Mouse (Mus musculus) stomach, embryonic 15.5 days (tissue): ENCODE results near the gene D17Wsu92e. TPM values are rescaled to one million over a fixed set of nuclear protein-coding genes. Genes with fewer than 3 reads are reported as not detected.

Source experiments
- ATAC-seq: fragments of 200-750 bp; cut with Nextera tagmentation; 2 replicates; pipeline ENCODE4 v1.8.0; 2017; ENCODE audit warnings: low read depth, moderate number of reproducible peaks, moderate TSS enrichment; ENCODE audit not compliant: insufficient read depth, low FRiP score
- H3K27ac ChIP-seq: fragments of 300-500 bp; sonication (generic); 2 replicates; pipeline ENCODE4 v1.5.1; 2015; ENCODE audit warnings: mild to moderate bottlenecking, inconsistent platforms
- H3K27me3 ChIP-seq: fragments of 300-500 bp; sonication (generic); replicated peaks from 2 replicates; pipeline ENCODE4 v1.6.1; 2015; ENCODE audit warnings: inconsistent platforms
- H3K36me3 ChIP-seq: fragments of 300-500 bp; sonication (generic); 2 replicates; pipeline ENCODE4 v1.6.1; 2015; ENCODE audit warnings: inconsistent platforms
- H3K4me1 ChIP-seq: fragments of 300-500 bp; sonication (generic); 2 replicates; pipeline ENCODE4 v1.6.1; 2015; ENCODE audit warnings: inconsistent platforms
- H3K4me2 ChIP-seq: fragments of 300-500 bp; sonication (generic); 2 replicates; pipeline ENCODE4 v1.6.1; 2015; ENCODE audit warnings: mild to moderate bottlenecking, inconsistent platforms
- H3K4me3 ChIP-seq: fragments of 300-500 bp; sonication (generic); replicated peaks from 2 replicates; pipeline ENCODE4 v1.5.1; 2015; ENCODE audit warnings: inconsistent platforms
- H3K9ac ChIP-seq: fragments of 300-500 bp; sonication (generic); 2 replicates; pipeline ENCODE4 v1.6.1; 2015; ENCODE audit warnings: inconsistent platforms
- H3K9me3 ChIP-seq: fragments of 300-500 bp; sonication (generic); 2 replicates; pipeline ENCODE4 v1.6.1; 2016; ENCODE audit warnings: inconsistent platforms
- WGBS: fragments of 180-500 bp; shearing (Covaris S2); methylation state at CpG from one replicate; pipeline ENCODE4 v1.1.7; 2015; 5-methylcytosine and 5-hydroxymethylcytosine counted together
- polyA plus RNA-seq: library from polyadenylated mRNA; unstranded; fragments of >200 nt; fragmentation: Nextera tagmentation; extraction: Ambion mirVana; gene quantifications from 2 replicates; pipeline ENCODE4 v1.2.1, GENCODE M21; 2015

Gene D17Wsu92e
- 20.0 and 23.1 TPM in 2 replicates for polyA plus RNA-seq

DNA sequence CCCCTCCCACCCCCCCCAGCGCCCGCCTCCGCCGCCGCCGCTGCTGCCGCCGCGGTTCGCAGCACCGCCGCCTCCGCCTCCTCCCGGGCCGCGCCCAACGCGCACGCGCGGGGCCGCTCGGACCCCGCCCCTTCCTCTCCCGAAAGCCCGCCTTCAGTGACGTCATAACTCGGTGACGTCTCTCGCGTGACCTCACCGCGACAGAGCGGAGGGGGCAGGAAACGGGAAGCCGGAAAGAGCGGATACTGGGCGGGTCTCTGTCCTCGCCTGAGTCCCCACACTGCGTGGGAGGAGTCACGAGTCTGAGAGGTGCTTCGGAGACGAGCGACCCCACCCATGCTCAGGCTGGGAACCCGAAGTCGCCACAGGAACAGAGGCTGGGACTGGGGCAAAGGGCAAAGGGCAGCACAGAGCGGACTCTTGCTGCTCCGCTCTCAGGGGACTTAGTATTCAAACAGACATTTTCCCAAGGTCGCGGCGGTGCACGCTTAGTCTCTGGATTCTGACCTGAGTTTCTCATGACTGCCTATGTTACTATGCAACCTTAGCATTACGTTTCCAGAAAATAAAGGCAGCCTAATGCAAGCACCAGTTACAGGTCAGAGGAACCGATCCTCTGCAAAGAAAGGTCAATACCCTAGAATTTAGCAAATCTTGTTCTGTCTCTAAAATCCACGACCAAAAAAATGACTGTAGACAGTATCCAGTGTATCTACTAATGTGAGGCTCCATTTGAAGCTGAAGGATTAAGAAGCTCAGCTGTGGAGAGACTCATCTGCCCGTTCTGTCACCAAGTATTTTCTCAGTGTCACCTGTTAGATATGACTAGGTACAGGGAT is at the start of gene D17Wsu92e:
D17Wsu92e (minus strand) TSS at position 81 of the 839 bp plus-strand sequence.
- Histone ChIP-seq H3K36me3 (no peaks in the 10 kb centered on the region), H3K27me3 (no peaks in the 10 kb centered on the region), H3K4me3 (peak within 1 kb of the TSS; percentile 81), H3K9ac (peak within 1 kb of the TSS; percentile 96), H3K4me2 (peak within 1 kb of the TSS; percentile 69), H3K4me1 (peaks cover 28% of the 10 kb centered on the region), H3K9me3 (no peaks in the 10 kb centered on the region), H3K27ac (peak within 1 kb of the TSS; percentile 91)
- WGBS, result 3% methylated on average over 43 of the region's 56 CpGs
- ATAC-seq, result peak; percentile 96

GRCm38 (mm10) chr17:27866737-27867136 is 46.3 kb upstream of the D17Wsu92e start:
- Histone ChIP-seq H3K4me2 (no peak overlapping the region), H3K36me3 (no peaks in the 10 kb centered on the region; the same call in 1 of the 2 replicates), H3K27me3 (no peaks in the 10 kb centered on the region), H3K4me3 (no peak overlapping the region), H3K27ac (no peak overlapping the region), H3K4me1 (0 out of 2 replicates have a peak, but pooled peaks cover 5% of the 10 kb centered on the region), H3K9ac (no peak overlapping the region), H3K9me3 (no peaks in the 10 kb centered on the region)
- WGBS, result 49% methylated on average over 4 of the region's 4 CpGs
- ATAC-seq, result no peak

- no peaks in the 10 kb centered on the region for H3K27me3 ChIP-seq
- no peak overlapping the region for H3K4me2 ChIP-seq
- 62% methylated on average over 2 of the region's 2 CpGs for WGBS
- no peaks in the 10 kb centered on the region; the same call in 1 of the 2 replicates for H3K36me3 ChIP-seq
- no peak for ATAC-seq
- H3K9me3 ChIP-seq, result no peaks in the 10 kb centered on the region
- H3K9ac ChIP-seq, result no peak overlapping the region
- H3K4me3 ChIP-seq, result no peak overlapping the region
- 0 out of 2 replicates have a peak, but pooled peaks cover 5% of the 10 kb centered on the region for H3K4me1 ChIP-seq
- H3K27ac ChIP-seq, result no peak overlapping the region
Observed at GRCm38 (mm10) chr17:27865461-27865860, 45.0 kb upstream of the D17Wsu92e start.

DNA sequence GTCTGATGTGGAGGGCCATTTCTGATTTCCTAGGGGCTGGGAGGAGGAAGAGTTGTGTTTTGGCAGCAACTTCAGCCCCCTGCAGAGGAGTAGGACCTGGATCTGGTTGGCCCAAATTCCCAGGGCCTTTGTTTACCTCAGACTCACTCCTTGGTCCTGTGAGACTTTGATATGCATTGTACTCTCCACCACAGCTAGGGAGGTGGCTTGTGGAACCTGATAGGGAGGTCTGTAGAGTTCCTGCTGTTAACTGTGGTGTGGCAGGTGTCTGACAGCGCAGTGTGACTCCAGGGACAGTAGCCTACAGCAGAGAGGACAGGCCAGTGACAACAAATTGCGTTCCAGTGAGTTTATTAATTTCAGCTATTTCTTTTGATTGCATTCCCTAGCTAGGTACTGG is 38.7 kb upstream of the D17Wsu92e start:
- H3K27ac ChIP-seq, result no peak overlapping the region
- no peaks in the 10 kb centered on the region for H3K9me3 ChIP-seq
- H3K9ac ChIP-seq, result no peak overlapping the region
- H3K4me1 ChIP-seq, result peaks cover 12% of the 10 kb centered on the region
- WGBS, result 61% methylated on average over 2 of the region's 2 CpGs
- no peaks in the 10 kb centered on the region for H3K27me3 ChIP-seq
- H3K4me2 ChIP-seq, result no peak overlapping the region
- peak; percentile 42; the same call in 1 of the 2 replicates for ATAC-seq
- peaks cover 3% of the 10 kb centered on the region; the same call in 1 of the 2 replicates for H3K36me3 ChIP-seq
- no peak overlapping the region for H3K4me3 ChIP-seq

DNA sequence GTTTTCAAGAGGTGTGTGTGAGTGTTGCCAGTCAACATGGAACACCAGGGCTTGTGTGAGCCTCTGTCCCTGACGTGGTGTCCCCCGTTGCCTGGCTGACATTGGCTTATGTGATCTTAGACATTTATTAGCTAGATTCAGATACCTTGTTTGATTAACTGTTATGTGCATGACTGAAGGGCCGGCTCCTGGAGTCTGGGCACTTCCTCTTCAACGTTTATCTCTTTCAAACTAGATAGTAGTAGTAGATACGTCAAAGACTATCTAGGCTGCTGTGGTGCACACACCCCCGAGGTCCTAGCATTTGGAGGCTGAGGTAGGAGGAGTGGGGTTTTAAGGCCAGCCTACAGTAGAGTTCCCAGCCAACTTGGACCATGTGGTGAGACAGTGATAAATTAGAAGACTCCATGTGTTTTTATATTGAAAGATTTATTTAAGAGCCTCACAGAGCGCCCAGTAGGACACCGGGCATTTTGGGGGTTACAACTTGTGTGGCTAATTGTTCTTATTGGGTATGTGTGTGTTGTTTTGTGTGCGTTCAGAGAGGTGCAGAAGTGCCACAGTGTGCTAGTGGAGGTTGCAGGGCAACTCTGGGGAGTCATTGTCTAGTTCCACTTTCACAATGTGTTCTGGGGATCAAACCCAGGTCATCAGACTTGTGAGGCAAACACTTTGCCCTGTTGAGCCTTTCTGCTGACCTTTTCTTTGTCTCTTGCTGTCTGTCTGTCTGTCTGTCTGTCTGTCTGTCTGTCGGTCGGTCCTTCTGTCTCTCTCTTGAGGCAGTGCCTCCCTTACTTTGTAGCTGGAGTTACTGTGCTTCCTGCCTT is 37.4 kb upstream of the D17Wsu92e start:
- Histone ChIP-seq H3K27ac (no peak overlapping the region), H3K4me1 (peaks cover 12% of the 10 kb centered on the region), H3K27me3 (no peaks in the 10 kb centered on the region), H3K36me3 (peaks cover 9% of the 10 kb centered on the region), H3K4me2 (peak overlapping the region; percentile 86), H3K9me3 (no peaks in the 10 kb centered on the region), H3K4me3 (peak overlapping the region; percentile 77), H3K9ac (peak overlapping the region; percentile 90; the same call in 1 of the 2 replicates)
- no peak for ATAC-seq
- 30% methylated on average over 11 of the region's 11 CpGs for WGBS

DNA sequence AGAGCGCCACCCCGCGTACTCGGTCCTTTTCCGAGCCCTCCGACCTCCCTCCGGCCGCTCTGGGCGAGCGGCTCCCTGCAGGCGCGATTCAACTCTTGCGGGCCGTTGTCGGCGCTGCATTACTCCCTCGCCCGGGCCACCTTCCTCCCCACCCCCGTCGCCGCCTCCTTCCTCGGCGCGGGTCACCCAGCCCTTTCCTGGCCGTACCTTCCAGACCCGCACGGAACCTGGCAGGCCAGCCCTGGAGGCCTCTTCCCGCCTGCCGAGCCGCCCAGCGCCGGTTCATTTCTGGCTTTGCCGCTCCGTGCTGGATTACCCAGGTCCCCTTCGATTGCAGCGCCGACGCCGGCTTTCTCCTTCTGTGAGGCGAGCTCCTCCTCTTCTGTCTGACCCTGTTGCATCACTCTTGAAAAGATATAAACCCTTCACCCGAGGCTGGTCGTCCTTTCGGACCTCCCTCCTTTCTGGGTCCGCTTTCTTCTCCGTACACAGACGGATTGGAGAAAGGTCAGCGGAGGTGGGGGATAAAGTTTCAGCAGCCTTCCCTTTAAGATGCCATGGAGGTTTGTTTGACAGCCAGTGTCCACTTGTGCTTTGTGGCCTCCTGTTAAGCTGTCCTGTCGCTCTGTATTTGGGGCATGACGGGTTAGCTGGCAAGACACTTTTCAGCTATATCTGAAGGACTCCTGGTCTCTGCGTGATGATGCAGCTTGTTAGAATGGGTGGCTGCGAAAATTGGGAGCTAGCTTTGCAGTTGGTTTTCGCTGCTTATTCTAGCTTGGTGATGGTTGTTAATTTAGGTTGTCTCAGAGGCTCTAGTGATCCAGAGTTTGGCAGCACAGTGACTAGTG is 36.6 kb upstream of the D17Wsu92e start:
- H3K27ac ChIP-seq, result peak overlapping the region; percentile 81
- peak overlapping the region; percentile 86 for H3K4me2 ChIP-seq
- no peaks in the 10 kb centered on the region for H3K9me3 ChIP-seq
- peak overlapping the region; percentile 77 for H3K4me3 ChIP-seq
- 1% methylated on average over 52 of the region's 52 CpGs for WGBS
- H3K36me3 ChIP-seq, result peaks cover 11% of the 10 kb centered on the region
- H3K4me1 ChIP-seq, result peaks cover 12% of the 10 kb centered on the region
- peak overlapping the region; percentile 90 for H3K9ac ChIP-seq
- no peaks in the 10 kb centered on the region for H3K27me3 ChIP-seq
- ATAC-seq, result peak; percentile 57

DNA sequence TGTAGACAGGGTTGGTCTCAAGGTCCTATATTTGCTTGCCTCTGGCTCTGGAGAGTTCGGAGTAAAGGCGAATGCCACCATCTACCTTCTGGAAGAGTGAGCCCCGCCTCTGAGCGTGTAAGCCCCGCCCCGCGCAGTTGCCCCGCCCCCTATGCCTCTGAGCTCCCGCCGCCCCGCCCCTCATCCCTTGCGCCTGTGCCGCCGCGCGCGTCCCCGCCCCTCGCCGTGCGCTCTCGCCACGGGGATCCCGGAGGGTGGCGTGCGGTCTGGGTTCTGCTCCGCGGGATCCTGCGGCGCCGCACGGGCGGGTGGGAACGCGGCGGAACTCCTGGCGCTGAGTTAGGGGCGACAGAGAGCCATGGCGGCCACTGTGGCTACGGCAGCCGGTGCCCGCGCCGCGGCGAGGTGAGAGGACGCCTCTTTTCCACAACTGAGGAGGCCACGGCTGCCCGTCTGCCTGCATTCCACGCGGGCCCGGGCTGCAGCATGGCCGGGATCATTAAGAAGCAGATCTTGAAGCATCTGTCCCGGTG is 35.9 kb upstream of the D17Wsu92e start, which contains the start of gene Uhrf1bp1:
Uhrf1bp1 (plus strand) TSS at position 177 of the 533 bp plus-strand sequence.
- WGBS, result under 1% methylated on average over 54 of the region's 54 CpGs
- H3K27ac ChIP-seq, result peak within 1 kb of the TSS; percentile 81
- ATAC-seq, result peak; percentile 80
- H3K9me3 ChIP-seq, result no peaks in the 10 kb centered on the region
- peaks cover 12% of the 10 kb centered on the region for H3K4me1 ChIP-seq
- peaks cover 12% of the 10 kb centered on the region for H3K36me3 ChIP-seq
- H3K4me2 ChIP-seq, result peak within 1 kb of the TSS; percentile 86
- H3K9ac ChIP-seq, result peak within 1 kb of the TSS; percentile 90
- peak within 1 kb of the TSS; percentile 77 for H3K4me3 ChIP-seq
- no peaks in the 10 kb centered on the region for H3K27me3 ChIP-seq

DNA sequence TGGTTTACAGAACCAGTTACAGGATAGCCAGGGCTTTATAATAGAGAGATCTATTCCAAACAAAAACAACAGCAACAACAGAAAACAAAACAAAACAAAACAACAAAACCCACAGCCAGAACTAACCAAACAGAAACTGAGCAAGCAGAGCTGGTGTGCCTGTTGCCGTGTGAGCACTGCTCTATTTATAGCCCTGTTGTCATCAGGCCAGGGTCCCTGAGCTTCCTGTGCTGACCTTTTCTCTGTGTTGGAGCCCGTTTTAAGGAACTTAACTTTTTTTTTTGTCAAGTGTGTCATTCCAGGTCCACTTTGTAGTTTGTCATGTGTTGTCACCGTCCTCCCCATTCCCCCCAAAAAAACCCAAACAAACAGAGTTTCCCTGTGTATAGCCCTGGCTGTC is 30.6 kb upstream of the D17Wsu92e start:
- H3K27me3 ChIP-seq, result no peaks in the 10 kb centered on the region
- ATAC-seq, result no peak
- H3K9ac ChIP-seq, result no peak overlapping the region
- 72% methylated on average over 3 of the region's 3 CpGs for WGBS
- H3K4me1 ChIP-seq, result no peaks in the 10 kb centered on the region
- H3K9me3 ChIP-seq, result no peaks in the 10 kb centered on the region
- no peak overlapping the region for H3K27ac ChIP-seq
- H3K36me3 ChIP-seq, result peaks cover 39% of the 10 kb centered on the region
- no peak overlapping the region for H3K4me3 ChIP-seq
- no peak overlapping the region for H3K4me2 ChIP-seq

- no peaks in the 10 kb centered on the region for H3K4me1 ChIP-seq
- H3K9ac ChIP-seq, result no peak overlapping the region
- no peaks in the 10 kb centered on the region for H3K27me3 ChIP-seq
- no peaks in the 10 kb centered on the region for H3K9me3 ChIP-seq
- no peak for ATAC-seq
- no peak overlapping the region for H3K27ac ChIP-seq
- H3K36me3 ChIP-seq, result peaks cover 48% of the 10 kb centered on the region
- no peak overlapping the region for H3K4me2 ChIP-seq
- no peak overlapping the region for H3K4me3 ChIP-seq
- WGBS, result 88% methylated on average over 1 of the region's 1 CpGs
Observed at GRCm38 (mm10) chr17:27848351-27848750, 27.9 kb upstream of the D17Wsu92e start.

- H3K4me3 ChIP-seq, result peak overlapping the region; percentile 95
- no peaks in the 10 kb centered on the region for H3K9me3 ChIP-seq
- H3K4me2 ChIP-seq, result peak overlapping the region; percentile 63
- H3K9ac ChIP-seq, result peak overlapping the region; percentile 80; the same call in 1 of the 2 replicates
- peak; percentile 99 for ATAC-seq
- H3K36me3 ChIP-seq, result peaks cover 21% of the 10 kb centered on the region
- 2% methylated on average over 35 of the region's 35 CpGs for WGBS
- H3K27me3 ChIP-seq, result no peaks in the 10 kb centered on the region
- peaks cover 5% of the 10 kb centered on the region; the same call in 1 of the 2 replicates for H3K4me1 ChIP-seq
- peak overlapping the region; percentile 53 for H3K27ac ChIP-seq
Observed at GRCm38 (mm10) chr17:27839469-27840252, 19.2 kb upstream of the D17Wsu92e start.
